Mouse (Mus musculus): ENCODE measurements around the gene Shkbp1. TPM values are rescaled to one million over a fixed set of nuclear protein-coding genes. Genes with fewer than 3 reads are reported as not detected.

Shkbp1 gene
- total RNA-seq, 2 experiments from 2014 or later = 6.4 to 8.2 TPM

GRCm38 (mm10) chr7:27335928-27336823 is 19.6 kb downstream of the Shkbp1 start:
- DNase-seq (ENCODE audit: low spot score) = peak; percentile 81
- intact Hi-C loops (cut with DNase I) = loop anchor here (1.0 to 5.0 kb wide), 5 partner anchors 48 to 351 kb away; partner anchors contain the start of genes Blvrb, Sptbn4 and Zfp607b

GRCm38 (mm10) chr7:27335011-27335720 is 20.7 kb downstream of the Shkbp1 start:
- intact Hi-C loops (cut with DNase I) = loop anchor here (5.0 kb wide), 3 partner anchors 67 to 352 kb away; partner anchors contain the start of genes Blvrb, Sptbn4 and Zfp607b
- DNase-seq (ENCODE audit: low spot score) = no peak

GRCm38 (mm10) chr7:27334405-27334911 is 21.4 kb downstream of the Shkbp1 start:
- DNase-seq (ENCODE audit: low spot score) = peak; percentile 87
- intact Hi-C loops (cut with DNase I) = no loop called here

- DNase-seq (ENCODE audit: low spot score) = peak; percentile 56
- intact Hi-C loops (cut with DNase I) = no loop called here
Observed at GRCm38 (mm10) chr7:27333316-27333941, 22.4 kb downstream of the Shkbp1 start.

GRCm38 (mm10) chr7:27332353-27333199 is 23.2 kb downstream of the Shkbp1 start:
- intact Hi-C loops (cut with DNase I) = no loop called here
- peak; percentile 87 for DNase-seq (ENCODE audit: low spot score)

- intact Hi-C loops (cut with DNase I) = no loop called here
- no peak for DNase-seq (ENCODE audit: low spot score)
Observed at GRCm38 (mm10) chr7:27331854-27332253, 24.0 kb downstream of the Shkbp1 start.

GRCm38 (mm10) chr7:27331541-27331851 is 24.3 kb downstream of the Shkbp1 start:
- DNase-seq (ENCODE audit: low spot score) = no peak
- intact Hi-C loops (cut with DNase I) = no loop called here

- intact Hi-C loops (cut with DNase I) = no loop called here
- DNase-seq (ENCODE audit: low spot score) = peak; percentile 98
Observed at GRCm38 (mm10) chr7:27330709-27331540, 24.9 kb downstream of the Shkbp1 start.

- intact Hi-C loops (cut with DNase I) = loop anchor here (2.0 to 5.0 kb wide), 2 partner anchors 27 to 38 kb away; no protein-coding TSS in a partner anchor
- DNase-seq (ENCODE audit: low spot score) = no peak
Observed at GRCm38 (mm10) chr7:27329981-27330380, 25.8 kb downstream of the Shkbp1 start.

- peak; percentile 63 for DNase-seq (ENCODE audit: low spot score)
- intact Hi-C loops (cut with DNase I) = loop anchor here (2.0 to 5.0 kb wide), 2 partner anchors 27 to 37 kb away; no protein-coding TSS in a partner anchor
Observed at GRCm38 (mm10) chr7:27329326-27329947, 26.4 kb downstream of the Shkbp1 start.

- DNase-seq (ENCODE audit: low spot score) = peak; percentile 72
- intact Hi-C loops (cut with DNase I) = loop anchor here (2.0 to 5.0 kb wide), 2 partner anchors 26 to 36 kb away; no protein-coding TSS in a partner anchor
Observed at GRCm38 (mm10) chr7:27328648-27329047, 27.2 kb downstream of the Shkbp1 start.

- DNase-seq (ENCODE audit: low spot score) = no peak
- intact Hi-C loops (cut with DNase I) = loop anchor here (2.0 to 5.0 kb wide), 2 partner anchors 25 to 36 kb away; no protein-coding TSS in a partner anchor
Observed at GRCm38 (mm10) chr7:27328161-27328560, 27.7 kb downstream of the Shkbp1 start.

GRCm38 (mm10) chr7:27327500-27327899 is 28.3 kb downstream of the Shkbp1 start:
- DNase-seq (ENCODE audit: low spot score) = no peak
- intact Hi-C loops (cut with DNase I) = loop anchor here (5.0 kb wide), 1 partner anchor 35 kb away; no protein-coding TSS in a partner anchor

- intact Hi-C loops (cut with DNase I) = loop anchor here (5.0 kb wide), 1 partner anchor 34 kb away; no protein-coding TSS in a partner anchor
- peak; percentile 61 for DNase-seq (ENCODE audit: low spot score)
Observed at GRCm38 (mm10) chr7:27326101-27326880, 29.5 kb downstream of the Shkbp1 start.

GRCm38 (mm10) chr7:27325697-27326096 is 30.1 kb downstream of the Shkbp1 start:
- intact Hi-C loops (cut with DNase I) = loop anchor here (5.0 kb wide), 1 partner anchor 33 kb away; no protein-coding TSS in a partner anchor
- DNase-seq (ENCODE audit: low spot score) = peak; percentile 81

- intact Hi-C loops (cut with DNase I) = loop anchor here (5.0 kb wide), 1 partner anchor 33 kb away; no protein-coding TSS in a partner anchor
- DNase-seq (ENCODE audit: low spot score) = no peak
Observed at GRCm38 (mm10) chr7:27324928-27325327, 30.9 kb downstream of the Shkbp1 start.

GRCm38 (mm10) chr7:27324161-27324560 is 31.7 kb downstream of the Shkbp1 start:
- no peak for DNase-seq (ENCODE audit: low spot score)
- intact Hi-C loops (cut with DNase I) = no loop called here
